In genomic region chr1:64411851-64412480, GRCm38 (mm10) we compare ENCODE assay signal across 22 mouse cellular contexts.
DNase-seq lines count a peak whose midpoint lies in the region; ATAC-seq and TF ChIP-seq lines count a peak whose summit lies in the region.
"Had no signal": no experiment of that assay in that cellular context is flagged by ENCODE, and none has a peak within 500 bp of the region (broad histone marks: within the 10 kb centered on the region; RNA-seq: fewer than 3 reads in every experiment).

No protein-coding gene starts in this region.

- peak; percentile 3 for DNase-seq in forebrain, postnatal 0 days
- DNase-seq in midbrain, postnatal 0 days (ENCODE audit: low spot score) = peak; percentile 31
- DNase-seq in midbrain, embryonic 10.5 days (ENCODE audit: low spot score) = no peak
- peak; percentile 69 for DNase-seq in cerebellum, adult 9-10 months
- DNase-seq in kidney, postnatal 36 days = no peak
- DNase-seq in gastrocnemius, adult 18-20 months (ENCODE audit: low spot score) = no peak
- DNase-seq: adrenal gland, adult 8-10 months; heart, postnatal 36 days; kidney, adult 18-20 months; layer of hippocampus, adult 9-11 months; lung, postnatal 4 days; thymus, postnatal 25 days had no signal

- WGBS in forebrain, postnatal 0 days = 58% methylated on average over 4 of the region's 4 CpGs
- 69% methylated on average over 4 of the region's 4 CpGs for WGBS in forebrain, embryonic 15.5 days
- WGBS in midbrain, postnatal 0 days = 81% methylated on average over 4 of the region's 4 CpGs
- WGBS in midbrain, embryonic 10.5 days = 91% methylated on average over 4 of the region's 4 CpGs

- no peak overlapping the region for H3K4me3 ChIP-seq in forebrain, postnatal 0 days (ENCODE audit: low read depth, low read length)
- no peak overlapping the region for H3K4me3 ChIP-seq in forebrain, embryonic 15.5 days
- H3K4me3 ChIP-seq in midbrain, postnatal 0 days (ENCODE audit: low read depth, low read length) = no peak overlapping the region
- no peak overlapping the region for H3K4me3 ChIP-seq in midbrain, embryonic 10.5 days
- H3K4me3 ChIP-seq: embryonic facial prominence, embryonic 13.5 days; heart, embryonic 15.5 days; limb, embryonic 15.5 days; lung, embryonic 15.5 days; stomach, embryonic 15.5 days had no signal

- H3K36me3 ChIP-seq in forebrain, postnatal 0 days (ENCODE audit: insufficient read depth) = no peaks in the 10 kb centered on the region
- no peaks in the 10 kb centered on the region for H3K36me3 ChIP-seq in forebrain, embryonic 15.5 days
- H3K36me3 ChIP-seq in midbrain, postnatal 0 days (ENCODE audit: insufficient read depth, low read length) = no peaks in the 10 kb centered on the region
- no peaks in the 10 kb centered on the region for H3K36me3 ChIP-seq in midbrain, embryonic 10.5 days
- H3K36me3 ChIP-seq: embryonic facial prominence, embryonic 13.5 days; heart, embryonic 15.5 days; limb, embryonic 15.5 days; lung, embryonic 15.5 days; stomach, embryonic 15.5 days had no signal

- 0 out of 2 replicates have a peak, but pooled peaks cover 6% of the 10 kb centered on the region for H3K4me1 ChIP-seq in forebrain, postnatal 0 days (ENCODE audit: insufficient read depth)
- H3K4me1 ChIP-seq in forebrain, embryonic 15.5 days = peaks cover 34% of the 10 kb centered on the region
- no peaks in the 10 kb centered on the region for H3K4me1 ChIP-seq in midbrain, postnatal 0 days (ENCODE audit: insufficient read depth, low read length)
- H3K4me1 ChIP-seq in midbrain, embryonic 10.5 days = no peaks in the 10 kb centered on the region
- H3K4me1 ChIP-seq: embryonic facial prominence, embryonic 13.5 days; heart, embryonic 15.5 days; stomach, embryonic 15.5 days had no signal

- no peak for TF ChIP-seq CTCF in forebrain, postnatal 0 days (IDR thresholded peaks at IDR 0.05; ENCODE audit: low read depth)
- no peak for TF ChIP-seq CTCF in midbrain, postnatal 0 days (IDR thresholded peaks at IDR 0.05)

- H3K9ac ChIP-seq in forebrain, postnatal 0 days = no peak overlapping the region
- no peak overlapping the region for H3K9ac ChIP-seq in forebrain, embryonic 15.5 days (replicated peaks)
- no peak overlapping the region for H3K9ac ChIP-seq in midbrain, postnatal 0 days (replicated peaks; ENCODE audit: low read length, poor library complexity, severe bottlenecking)
- H3K9ac ChIP-seq: embryonic facial prominence, embryonic 13.5 days; heart, embryonic 15.5 days; limb, embryonic 15.5 days; liver, embryonic 14.5 days; lung, embryonic 15.5 days; stomach, embryonic 15.5 days had no signal

- H3K9me3 ChIP-seq in forebrain, postnatal 0 days (ENCODE audit: low read length) = no peaks in the 10 kb centered on the region
- no peaks in the 10 kb centered on the region for H3K9me3 ChIP-seq in forebrain, embryonic 15.5 days
- no peaks in the 10 kb centered on the region for H3K9me3 ChIP-seq in midbrain, postnatal 0 days (ENCODE audit: low read length)
- H3K9me3 ChIP-seq in midbrain, embryonic 10.5 days (replicated peaks) = no peaks in the 10 kb centered on the region
- H3K9me3 ChIP-seq: embryonic facial prominence, embryonic 13.5 days; heart, embryonic 15.5 days; limb, embryonic 15.5 days; lung, embryonic 15.5 days; stomach, embryonic 15.5 days had no signal

- H3K27me3 ChIP-seq in forebrain, postnatal 0 days (ENCODE audit: insufficient read depth, low read length) = no peaks in the 10 kb centered on the region
- H3K27me3 ChIP-seq in forebrain, embryonic 15.5 days = no peaks in the 10 kb centered on the region
- no peaks in the 10 kb centered on the region for H3K27me3 ChIP-seq in midbrain, postnatal 0 days (ENCODE audit: insufficient read depth, low read length)
- no peaks in the 10 kb centered on the region for H3K27me3 ChIP-seq in midbrain, embryonic 10.5 days (ENCODE audit: low read depth, poor library complexity, severe bottlenecking)
- H3K27me3 ChIP-seq: embryonic facial prominence, embryonic 13.5 days; heart, embryonic 15.5 days; limb, embryonic 15.5 days; lung, embryonic 15.5 days; stomach, embryonic 15.5 days had no signal

- ATAC-seq in forebrain, postnatal 0 days = no peak
- ATAC-seq in forebrain, embryonic 15.5 days (replicated peaks) = no peak
- no peak for ATAC-seq in midbrain, postnatal 0 days (ENCODE audit: low FRiP score)
- ATAC-seq: activated CD4-positive, CD25-positive, alpha-beta regulatory T cell, adult 4 months; forebrain, embryonic 16.5 days; midbrain, embryonic 16.5 days had no signal

- no peak overlapping the region for H3K4me2 ChIP-seq in forebrain, postnatal 0 days (ENCODE audit: low read depth)
- H3K4me2 ChIP-seq in forebrain, embryonic 15.5 days (replicated peaks) = no peak overlapping the region
- H3K4me2 ChIP-seq in midbrain, postnatal 0 days (ENCODE audit: low read depth, low read length, poor library complexity, severe bottlenecking) = no peak overlapping the region
- H3K4me2 ChIP-seq: embryonic facial prominence, embryonic 13.5 days; heart, embryonic 15.5 days; limb, embryonic 15.5 days; lung, embryonic 15.5 days; stomach, embryonic 15.5 days had no signal

- no peak overlapping the region for H3K27ac ChIP-seq in forebrain, postnatal 0 days (ENCODE audit: low read depth, low read length)
- H3K27ac ChIP-seq in forebrain, embryonic 15.5 days (replicated peaks) = no peak overlapping the region
- H3K27ac ChIP-seq in midbrain, postnatal 0 days (ENCODE audit: low read depth, low read length) = no peak overlapping the region
- H3K27ac ChIP-seq in midbrain, embryonic 10.5 days (replicated peaks) = no peak overlapping the region
- H3K27ac ChIP-seq: embryonic facial prominence, embryonic 13.5 days; heart, embryonic 15.5 days; limb, embryonic 15.5 days; liver, embryonic 14.5 days; lung, embryonic 15.5 days; stomach, embryonic 15.5 days had no signal

Comparison
In these comparisons a context has a peak if more than half of its experiments do, and no peak if none do; other contexts are left out.
1. DNase-seq: peak in forebrain, postnatal 0 days (single experiment), midbrain, postnatal 0 days (single experiment) and cerebellum, adult 9-10 months (single experiment); none in midbrain, embryonic 10.5 days (single experiment), kidney, postnatal 36 days (0 of 2) and gastrocnemius, adult 18-20 months (single experiment).